8 mouse cellular contexts compared by ENCODE assay signal in the genomic region with DNA sequence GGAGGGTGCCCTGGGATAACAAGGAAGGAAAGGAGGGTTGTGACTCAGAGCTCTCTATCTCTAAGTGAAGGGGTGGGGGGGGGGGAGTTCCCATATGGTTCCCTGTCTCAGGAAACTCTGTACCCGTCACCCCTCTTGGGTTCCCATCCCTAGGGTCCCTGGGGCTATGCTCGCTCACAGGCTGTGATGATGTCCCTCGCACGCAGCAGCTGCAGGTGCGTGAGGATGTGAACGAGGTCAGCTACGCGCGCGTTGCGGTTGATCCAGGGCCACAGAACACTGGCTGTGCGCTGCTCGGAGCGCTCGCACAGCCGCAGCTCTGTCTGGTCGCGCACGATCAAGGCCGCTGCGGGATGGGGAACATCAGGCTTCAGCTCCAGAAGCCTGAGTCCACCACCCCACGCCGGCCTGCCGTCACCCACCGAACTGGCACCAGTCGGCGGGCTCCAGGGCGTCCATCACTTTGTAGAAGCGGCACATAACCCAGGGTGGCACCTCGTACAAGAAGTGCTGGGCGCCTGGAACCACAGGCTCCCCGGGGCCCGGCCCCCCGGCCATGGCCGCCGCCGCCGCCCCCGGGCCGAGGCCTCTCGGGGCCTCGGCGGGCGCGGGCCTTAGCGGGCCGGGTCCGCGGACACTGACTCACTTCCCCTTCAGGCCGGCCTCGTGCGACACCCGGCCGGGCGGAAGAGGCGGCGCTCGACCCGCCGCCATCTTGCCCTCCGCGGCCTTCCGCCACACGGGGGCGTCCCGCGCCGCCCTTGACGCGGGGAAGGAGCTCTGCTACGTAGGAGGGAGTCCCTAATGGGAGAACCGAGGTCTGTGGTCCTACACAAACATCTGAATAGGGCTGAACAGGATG. TPM values are rescaled to one million over a fixed set of nuclear protein-coding genes. Genes with fewer than 3 reads are reported as not detected.
DNase-seq lines count a peak whose midpoint lies in the region; ATAC-seq and TF ChIP-seq lines count a peak whose summit lies in the region.

A gene (minus strand): TSS at position 731 of the 862 bp plus-strand sequence.

- peak within 1 kb of the TSS; percentile 79 for H3K4me3 ChIP-seq in G1E (ENCODE audit: low read depth, low read length)
- H3K4me3 ChIP-seq in forebrain, embryonic 16.5 days (replicated peaks; ENCODE audit: low read length), result peak within 1 kb of the TSS; percentile 57
- peak within 1 kb of the TSS; percentile 49 for H3K4me3 ChIP-seq in neural tube, embryonic 14.5 days (ENCODE audit: low read depth, low read length)

- H3K9ac ChIP-seq in forebrain, embryonic 16.5 days (replicated peaks; ENCODE audit: low read depth, low read length), result peak within 1 kb of the TSS; percentile 86
- H3K9ac ChIP-seq in neural tube, embryonic 14.5 days (replicated peaks; ENCODE audit: low read depth, low read length), result peak within 1 kb of the TSS; percentile 76

- peak; percentile 33; the same call in 1 of the 2 replicates for TF ChIP-seq CTCF in G1E (IDR thresholded peaks at IDR 0.05; ENCODE audit: low read depth, low read length)

- DNase-seq in G1E (ENCODE audit: low spot score), result peak; percentile 73
- DNase-seq in cerebellum, adult 11-12 months, result peak; percentile 76
- peak; percentile 68 for DNase-seq in heart, postnatal 25 days (ENCODE audit: low spot score)
- DNase-seq in layer of hippocampus, adult 11-12 months (ENCODE audit: low spot score), result peak; percentile 62
- DNase-seq in lung, adult 18-20 months, result peak; percentile 76 to 85
- peak; percentile 87 for DNase-seq in testis, postnatal 10 days (ENCODE audit: low spot score)

- no peaks in the 10 kb centered on the region for H3K27me3 ChIP-seq in G1E (ENCODE audit: insufficient read depth, low read length)
- H3K27me3 ChIP-seq in forebrain, embryonic 16.5 days (replicated peaks; ENCODE audit: control insufficient read depth, insufficient read depth, low read length), result no peaks in the 10 kb centered on the region
- no peaks in the 10 kb centered on the region for H3K27me3 ChIP-seq in neural tube, embryonic 14.5 days (ENCODE audit: control insufficient read depth, insufficient read depth, low read length)

- peak within 1 kb of the TSS; percentile 62 for H3K4me2 ChIP-seq in forebrain, embryonic 16.5 days (ENCODE audit: low read length)
- H3K4me2 ChIP-seq in neural tube, embryonic 14.5 days (ENCODE audit: low read depth, low read length), result peak within 1 kb of the TSS; percentile 51

- no peak; the same call in 1 of the 2 replicates for ATAC-seq in G1E (ENCODE audit: extremely low read depth, insufficient number of reproducible peaks, low FRiP score, poor library complexity, severe bottlenecking)
- ATAC-seq in forebrain, embryonic 16.5 days, result peak; percentile 90
- peak; percentile 89 for ATAC-seq in neural tube, embryonic 14.5 days (ENCODE audit: low read depth)

- intact Hi-C loops in heart, postnatal 25 days (cut with DNase I), result loop anchor here (2.0 to 10.0 kb wide), 5 partner anchors 55 to 389 kb away; a partner anchor contains a TSS

- peaks cover 46% of the 10 kb centered on the region for H3K36me3 ChIP-seq in G1E (replicated peaks)
- no peaks in the 10 kb centered on the region for H3K36me3 ChIP-seq in forebrain, embryonic 16.5 days (ENCODE audit: control insufficient read depth, insufficient read depth)
- H3K36me3 ChIP-seq in neural tube, embryonic 14.5 days (ENCODE audit: control insufficient read depth, insufficient read depth, low read length), result no peaks in the 10 kb centered on the region

- peaks cover 31% of the 10 kb centered on the region for H3K4me1 ChIP-seq in G1E (ENCODE audit: insufficient read depth, low read depth, low read length)
- peaks cover 9% of the 10 kb centered on the region for H3K4me1 ChIP-seq in forebrain, embryonic 16.5 days (replicated peaks; ENCODE audit: control insufficient read depth, insufficient read depth, low read length)
- H3K4me1 ChIP-seq in neural tube, embryonic 14.5 days (ENCODE audit: control insufficient read depth, insufficient read depth, low read length), result no peaks in the 10 kb centered on the region

- H3K9me3 ChIP-seq in G1E (replicated peaks), result no peaks in the 10 kb centered on the region
- no peaks in the 10 kb centered on the region for H3K9me3 ChIP-seq in forebrain, embryonic 16.5 days (ENCODE audit: control insufficient read depth, low read length)
- H3K9me3 ChIP-seq in neural tube, embryonic 14.5 days (ENCODE audit: control insufficient read depth, low read length), result no peaks in the 10 kb centered on the region

- 16% methylated on average over 55 of the region's 72 CpGs for WGBS in forebrain, embryonic 16.5 days
- 13% methylated on average over 54 of the region's 72 CpGs for WGBS in neural tube, embryonic 14.5 days

- H3K27ac ChIP-seq in forebrain, embryonic 16.5 days (ENCODE audit: low read length), result peak within 1 kb of the TSS; percentile 69
- peak within 1 kb of the TSS; percentile 78 for H3K27ac ChIP-seq in neural tube, embryonic 14.5 days (ENCODE audit: low read depth, low read length)

RNA-seq across cellular contexts. Expression of the gene that starts here (rescaled TPM):
- 76.7 and 101 TPM in 2 replicates for total RNA-seq in G1E (2014; fragmentation: Nextera tagmentation)
- total RNA-seq in G1E (2017), result 35.4 and 39.7 TPM in 2 replicates
- 270 and 286 TPM in 2 replicates for polyA plus RNA-seq in G1E (2012)
- 39.8 and 40.8 TPM in 2 replicates for polyA plus RNA-seq in forebrain, embryonic 16.5 days (2015; fragmentation: Nextera tagmentation; extraction: Ambion mirVana)
- total RNA-seq in heart, postnatal 25 days (2021), result 10 to 100 TPM; 58.1 to 60.1 TPM
- polyA plus RNA-seq in neural tube, embryonic 14.5 days (2014; fragmentation: Nextera tagmentation; extraction: Ambion mirVana), result 31.3 and 39.7 TPM in 2 replicates
